Mouse (Mus musculus) intestine, embryonic 15.5 days (tissue): Measurements from ENCODE around the gene Grin3b. TPM values are rescaled to one million over a fixed set of nuclear protein-coding genes. Genes with fewer than 3 reads are reported as not detected.

Experiments used
- ATAC-seq: fragments of 200-750 bp; cut with Nextera tagmentation; 2 replicates; pipeline ENCODE4 v1.8.0; 2017; ENCODE audit warnings: moderate TSS enrichment, moderate library complexity
- H3K27ac ChIP-seq: fragments of 300-500 bp; sonication (generic); 2 replicates; pipeline ENCODE4 v1.5.1; 2015; ENCODE audit warnings: mild to moderate bottlenecking, inconsistent platforms
- H3K27me3 ChIP-seq: fragments of 300-500 bp; sonication (generic); replicated peaks from 2 replicates; pipeline ENCODE4 v1.6.1; 2015; ENCODE audit warnings: inconsistent platforms
- H3K36me3 ChIP-seq: fragments of 300-500 bp; sonication (generic); 2 replicates; pipeline ENCODE4 v1.6.1; 2015; ENCODE audit warnings: inconsistent platforms
- H3K4me1 ChIP-seq: fragments of 300-500 bp; sonication (generic); replicated peaks from 2 replicates; pipeline ENCODE4 v1.6.1; 2015; ENCODE audit warnings: inconsistent platforms
- H3K4me2 ChIP-seq: fragments of 300-500 bp; sonication (generic); replicated peaks from 2 replicates; pipeline ENCODE4 v1.6.1; 2015; ENCODE audit warnings: mild to moderate bottlenecking, inconsistent platforms
- H3K4me3 ChIP-seq: fragments of 300-500 bp; sonication (generic); replicated peaks from 2 replicates; pipeline ENCODE4 v1.5.1; 2015; ENCODE audit warnings: inconsistent platforms
- H3K9ac ChIP-seq: fragments of 300-500 bp; sonication (generic); 2 replicates; pipeline ENCODE4 v1.6.1; 2015; ENCODE audit warnings: inconsistent platforms
- H3K9me3 ChIP-seq: fragments of 300-500 bp; sonication (generic); 2 replicates; pipeline ENCODE4 v1.6.1; 2016; ENCODE audit warnings: inconsistent platforms
- WGBS: fragments of 180-500 bp; shearing (Covaris S2); methylation state at CpG from one replicate; pipeline ENCODE4 v1.1.7; 2015; 5-methylcytosine and 5-hydroxymethylcytosine counted together
- polyA plus RNA-seq: library from polyadenylated mRNA; unstranded; fragments of >200 nt; fragmentation: Nextera tagmentation; extraction: Ambion mirVana; gene quantifications from 2 replicates; pipeline ENCODE4 v1.2.1, GENCODE M21; 2015

Grin3b gene
- polyA plus RNA-seq, 1 experiment from 2014 or later: 0.11 TPM

- WGBS: 77% methylated on average over 1 of the region's 1 CpGs
- Histone ChIP-seq H3K4me1 (peaks cover 26% of the 10 kb centered on the region), H3K27ac (no peak overlapping the region), H3K4me2 (no peak overlapping the region), H3K4me3 (no peak overlapping the region; the same call in 1 of the 2 replicates), H3K9me3 (no peaks in the 10 kb centered on the region), H3K27me3 (0 out of 2 replicates have a peak, but pooled peaks cover 2% of the 10 kb centered on the region), H3K36me3 (peaks cover 39% of the 10 kb centered on the region), H3K9ac (no peak overlapping the region)
- no peak for ATAC-seq
Observed at GRCm38 (mm10) chr10:79995636-79996035, 25.1 kb downstream of the Grin3b start.

DNA sequence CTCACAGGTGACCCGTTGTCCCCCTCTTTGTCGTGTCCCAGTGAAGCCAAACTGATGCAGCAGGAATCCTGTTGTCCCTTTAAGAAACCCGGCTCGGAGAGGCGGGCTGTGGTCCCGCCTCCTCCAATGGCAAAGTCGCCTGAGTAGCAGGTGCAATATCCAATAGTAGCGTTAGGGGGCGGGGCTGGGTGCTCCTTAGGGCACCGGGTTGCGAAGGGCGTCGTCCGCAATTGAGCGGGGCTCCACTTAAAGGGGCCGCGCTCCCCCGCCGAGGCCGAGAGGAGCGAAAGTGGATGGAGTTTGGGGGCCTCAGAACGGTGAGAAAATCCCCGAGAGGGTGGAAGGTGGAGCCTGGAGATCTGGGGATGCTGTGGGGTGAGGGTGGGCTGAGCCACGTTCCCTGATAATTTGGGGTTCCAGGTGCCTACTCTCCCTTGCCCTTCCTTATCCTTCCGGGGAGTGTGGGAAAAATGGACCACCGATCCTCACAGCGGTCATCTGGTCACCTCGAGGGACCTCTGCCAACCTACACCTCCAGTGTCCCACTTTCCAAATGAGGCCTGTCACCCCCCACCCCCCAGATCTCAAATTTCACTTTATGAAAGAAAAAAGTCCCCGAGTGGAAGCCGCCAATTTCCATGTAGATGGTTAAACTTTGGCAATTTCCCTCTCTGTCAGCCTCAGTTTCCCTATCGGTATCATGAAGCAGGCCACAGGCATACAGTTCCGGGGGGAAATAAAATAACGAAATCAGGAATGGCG lies 25.9 kb downstream of the Grin3b start, which contains the start of gene Abca7:
Gene Abca7 (plus strand): TSS at position 223 of the 762 bp plus-strand sequence.
- Histone ChIP-seq H3K27ac (peak within 1 kb of the TSS; percentile 56), H3K27me3 (0 out of 2 replicates have a peak, but pooled peaks cover 2% of the 10 kb centered on the region), H3K36me3 (peaks cover 32% of the 10 kb centered on the region), H3K4me2 (peak within 1 kb of the TSS; percentile 91), H3K9ac (peak within 1 kb of the TSS; percentile 57), H3K9me3 (no peaks in the 10 kb centered on the region), H3K4me3 (peak within 1 kb of the TSS; percentile 55), H3K4me1 (peaks cover 22% of the 10 kb centered on the region)
- WGBS: under 1% methylated on average over 34 of the region's 34 CpGs
- ATAC-seq: peak; percentile 92

GRCm38 (mm10) chr10:79997034-79997760 lies 26.7 kb downstream of the Grin3b start:
- ATAC-seq: peak; percentile 60
- WGBS: under 1% methylated on average over 35 of the region's 35 CpGs
- H3K27ac ChIP-seq: peak overlapping the region; percentile 56

GRCm38 (mm10) chr10:79997819-79998218 lies 27.3 kb downstream of the Grin3b start:
- Histone ChIP-seq H3K36me3 (peaks cover 20% of the 10 kb centered on the region), H3K4me1 (peaks cover 22% of the 10 kb centered on the region), H3K27me3 (0 out of 2 replicates have a peak, but pooled peaks cover 2% of the 10 kb centered on the region), H3K9ac (peak overlapping the region; percentile 36), H3K9me3 (no peaks in the 10 kb centered on the region), H3K4me3 (peak overlapping the region; percentile 55), H3K4me2 (peak overlapping the region; percentile 91), H3K27ac (peak overlapping the region; percentile 19; the same call in 1 of the 2 replicates)
- 13% methylated on average over 15 of the region's 15 CpGs for WGBS
- peak; percentile 26; the same call in 1 of the 2 replicates for ATAC-seq

More at GRCm38 (mm10) chr10:79997034-79997760, 26.7 kb downstream of the Grin3b start:
- Histone ChIP-seq H3K9me3 (no peaks in the 10 kb centered on the region), H3K9ac (peak overlapping the region; percentile 57), H3K27me3 (0 out of 2 replicates have a peak, but pooled peaks cover 2% of the 10 kb centered on the region), H3K4me2 (peak overlapping the region; percentile 91), H3K36me3 (peaks cover 25% of the 10 kb centered on the region), H3K4me3 (peak overlapping the region; percentile 55), H3K4me1 (peaks cover 22% of the 10 kb centered on the region)

DNA sequence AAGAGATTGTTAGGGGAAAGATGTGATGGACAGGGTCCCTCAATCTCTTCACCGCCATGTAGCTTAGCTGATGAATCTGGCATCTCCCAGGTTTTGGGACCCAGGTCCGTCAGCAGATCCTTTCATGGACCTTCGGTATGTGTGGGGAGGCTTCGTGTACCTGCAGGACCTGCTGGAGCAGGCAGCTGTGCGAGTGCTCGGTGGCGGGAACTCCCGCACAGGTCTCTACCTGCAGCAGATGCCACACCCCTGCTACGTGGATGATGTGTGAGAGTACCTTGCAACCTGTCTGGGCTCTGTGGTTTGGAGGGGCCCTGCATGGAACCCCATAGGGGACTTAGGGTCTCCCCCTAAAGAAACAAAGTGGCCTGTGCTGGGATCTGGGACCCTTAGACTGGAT lies 31.4 kb downstream of the Grin3b start:
- whole genome bisulfite sequencing: 75% methylated on average over 9 of the region's 9 CpGs
- no peak for ATAC-seq
- no peak overlapping the region for H3K4me2 ChIP-seq
- H3K36me3 ChIP-seq: no peaks in the 10 kb centered on the region
- H3K4me3 ChIP-seq: no peak overlapping the region
- H3K4me1 ChIP-seq: peaks cover 26% of the 10 kb centered on the region
- H3K27ac ChIP-seq: no peak overlapping the region
- H3K9me3 ChIP-seq: no peaks in the 10 kb centered on the region
- H3K9ac ChIP-seq: no peak overlapping the region
- H3K27me3 ChIP-seq: peaks cover 2% of the 10 kb centered on the region; the same call in 1 of the 2 replicates

DNA sequence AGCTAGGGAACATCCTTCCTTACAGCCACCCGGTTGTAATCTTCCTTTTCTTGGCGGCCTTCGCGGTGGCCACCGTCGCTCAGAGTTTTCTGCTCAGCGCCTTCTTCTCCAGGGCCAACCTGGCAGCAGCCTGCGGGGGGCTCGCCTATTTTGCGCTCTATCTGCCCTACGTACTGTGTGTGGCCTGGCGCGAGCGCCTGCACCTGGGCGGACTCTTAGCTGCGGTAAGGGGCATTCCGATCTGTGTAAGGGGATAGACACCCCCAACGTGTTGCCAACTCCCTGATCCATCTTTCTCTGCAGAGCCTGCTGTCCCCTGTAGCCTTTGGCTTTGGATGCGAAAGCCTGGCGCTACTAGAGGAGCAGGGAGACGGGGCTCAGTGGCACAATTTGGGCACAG lies 32.3 kb downstream of the Grin3b start:
- 0 out of 2 replicates have a peak overlapping the region, but pooled peaks have one; percentile 9 for H3K4me2 ChIP-seq
- peaks cover 2% of the 10 kb centered on the region; the same call in 1 of the 2 replicates for H3K27me3 ChIP-seq
- no peak overlapping the region for H3K4me3 ChIP-seq
- H3K9ac ChIP-seq: no peak overlapping the region
- no peaks in the 10 kb centered on the region for H3K36me3 ChIP-seq
- no peaks in the 10 kb centered on the region for H3K9me3 ChIP-seq
- no peak for ATAC-seq
- H3K27ac ChIP-seq: no peak overlapping the region
- peaks cover 17% of the 10 kb centered on the region for H3K4me1 ChIP-seq
- WGBS: 41% methylated on average over 21 of the region's 21 CpGs

- Histone ChIP-seq H3K4me2 (0 out of 2 replicates have a peak overlapping the region, but pooled peaks have one; percentile 9), H3K4me1 (peaks cover 12% of the 10 kb centered on the region), H3K9me3 (no peaks in the 10 kb centered on the region), H3K27me3 (no peaks in the 10 kb centered on the region; the same call in 1 of the 2 replicates), H3K36me3 (no peaks in the 10 kb centered on the region), H3K4me3 (no peak overlapping the region), H3K27ac (no peak overlapping the region), H3K9ac (no peak overlapping the region)
- 55% methylated on average over 9 of the region's 9 CpGs for WGBS
- ATAC-seq: peak; percentile 58
Observed at GRCm38 (mm10) chr10:80003374-80004232, 33.1 kb downstream of the Grin3b start.

DNA sequence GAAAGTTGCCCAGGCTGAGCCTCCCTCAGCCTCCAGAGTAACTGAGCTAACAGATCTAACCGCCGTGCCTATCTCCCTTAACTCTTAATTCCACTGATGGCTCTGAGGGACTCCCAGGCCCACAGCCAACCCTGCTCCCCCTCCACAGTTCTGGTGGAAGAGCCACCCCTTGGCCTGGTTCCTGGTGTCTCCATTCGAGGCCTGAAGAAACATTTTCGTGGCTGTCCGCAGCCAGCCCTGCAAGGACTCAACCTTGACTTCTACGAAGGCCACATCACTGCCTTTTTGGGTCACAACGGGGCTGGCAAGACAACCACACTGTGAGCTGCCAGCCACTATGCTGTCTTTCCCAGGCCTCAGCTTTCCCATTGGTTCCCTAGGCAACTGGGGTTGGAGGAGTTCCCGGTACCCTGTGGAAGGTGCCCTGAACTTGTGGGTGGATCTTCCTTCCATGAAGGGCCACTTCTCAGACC lies 33.8 kb downstream of the Grin3b start:
- 85% methylated on average over 8 of the region's 8 CpGs for WGBS
- H3K4me3 ChIP-seq: no peak overlapping the region

GRCm38 (mm10) chr10:80011740-80012139 lies 41.2 kb downstream of the Grin3b start:
- no peak overlapping the region for H3K4me2 ChIP-seq
- no peak for ATAC-seq
- no peak overlapping the region for H3K9ac ChIP-seq
- no peak overlapping the region for H3K4me3 ChIP-seq
- peaks cover 4% of the 10 kb centered on the region; the same call in 1 of the 2 replicates for H3K4me1 ChIP-seq
- WGBS: 85% methylated on average over 6 of the region's 6 CpGs
- no peaks in the 10 kb centered on the region for H3K9me3 ChIP-seq
- H3K27ac ChIP-seq: no peak overlapping the region
- H3K27me3 ChIP-seq: peaks cover 28% of the 10 kb centered on the region
- peaks cover 13% of the 10 kb centered on the region for H3K36me3 ChIP-seq

More for the DNA sequence above, 33.8 kb downstream of the Grin3b start:
- Histone ChIP-seq H3K4me1 (peaks cover 12% of the 10 kb centered on the region), H3K27me3 (no peaks in the 10 kb centered on the region; the same call in 1 of the 2 replicates), H3K9me3 (no peaks in the 10 kb centered on the region), H3K27ac (no peak overlapping the region), H3K4me2 (no peak overlapping the region), H3K36me3 (no peaks in the 10 kb centered on the region), H3K9ac (no peak overlapping the region)
- ATAC-seq: no peak; the same call in 1 of the 2 replicates

DNA sequence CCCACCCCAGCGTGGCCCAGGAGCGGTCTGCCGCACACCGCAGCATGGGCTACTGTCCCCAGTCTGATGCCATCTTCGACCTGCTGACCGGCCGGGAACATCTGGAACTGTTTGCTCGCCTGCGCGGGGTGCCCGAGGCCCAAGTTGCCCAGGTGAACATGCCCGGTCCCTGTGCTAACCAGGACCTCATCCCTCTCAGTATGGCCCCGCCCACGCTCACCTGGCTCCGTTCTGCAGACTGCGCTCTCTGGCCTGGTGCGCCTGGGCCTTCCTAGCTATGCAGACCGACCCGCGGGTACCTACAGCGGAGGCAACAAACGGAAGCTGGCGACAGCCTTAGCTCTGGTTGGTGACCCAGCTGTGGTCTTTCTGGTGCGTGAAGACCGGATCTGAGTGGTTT lies 43.1 kb downstream of the Grin3b start:
- Histone ChIP-seq H3K27me3 (peaks cover 28% of the 10 kb centered on the region), H3K4me1 (peaks cover 6% of the 10 kb centered on the region), H3K4me3 (no peak overlapping the region), H3K27ac (no peak overlapping the region), H3K4me2 (no peak overlapping the region), H3K9ac (no peak overlapping the region), H3K36me3 (peaks cover 13% of the 10 kb centered on the region), H3K9me3 (no peaks in the 10 kb centered on the region)
- ATAC-seq: no peak
- 47% methylated on average over 25 of the region's 25 CpGs for WGBS
